Mouse (Mus musculus): Measurements from ENCODE around the gene Lbhd2.

- TF ChIP-seq GATA1 (IDR thresholded peaks at IDR 0.05; ENCODE audit: low read length) (no peak), TAL1 (IDR thresholded peaks at IDR 0.05; ENCODE audit: low read length) (no peak)
These were observed 48.1 kb downstream of the Lbhd2 start for GRCm38 (mm10) chr12:111454543-111455280.
